Mouse (Mus musculus): ENCODE data around the gene Ifi27. TPM values are rescaled to one million over a fixed set of nuclear protein-coding genes. Genes with fewer than 3 reads are reported as not detected.

Ifi27 gene
- polyA plus RNA-seq (2012; rRNA removed) = 339 and 380 TPM in 2 replicates

DNA sequence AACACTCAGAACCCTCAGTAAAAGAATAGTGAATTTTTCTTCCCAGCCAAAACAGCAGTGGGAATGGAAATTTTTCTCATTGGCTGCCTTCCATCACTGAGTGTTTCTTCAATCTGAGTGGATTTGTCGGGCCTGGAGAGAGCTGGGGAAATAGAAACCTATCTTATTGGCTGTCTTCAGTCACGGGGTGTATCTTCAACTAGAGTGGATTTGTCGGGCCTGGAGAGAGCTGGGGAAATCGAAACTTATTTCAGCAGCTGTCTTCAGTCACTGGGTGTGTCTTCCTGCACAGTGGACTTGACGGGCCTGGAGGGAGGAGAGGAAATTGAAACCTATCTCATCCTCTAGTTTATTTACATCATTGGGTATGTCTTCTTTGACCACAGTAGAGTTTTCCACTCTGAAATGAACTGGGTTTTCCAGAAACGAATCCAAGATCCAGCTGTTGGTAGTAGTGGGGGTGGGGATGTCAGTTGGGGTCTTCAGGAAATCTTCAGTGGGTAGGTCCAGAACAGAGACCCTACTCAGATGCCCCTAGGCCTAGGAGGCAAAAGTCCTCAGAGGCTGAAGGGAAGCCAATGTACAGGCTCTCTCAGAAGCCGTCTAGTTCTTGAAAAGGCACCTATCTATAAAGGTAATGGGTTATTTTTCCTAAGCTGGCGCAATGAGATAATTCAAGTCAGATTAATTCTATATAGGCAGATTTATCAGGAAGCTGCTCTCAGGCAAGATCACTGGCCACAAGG lies at the start of gene Ifi27:
Ifi27 (plus strand) TSS at position 226 of the 746 bp plus-strand sequence.
- WGBS = 23% methylated on average over 8 of the region's 8 CpGs
- DNase-seq = peak; percentile 65
- H3K4me1 ChIP-seq (ENCODE audit: control insufficient read depth, insufficient read depth, low read length) = peaks cover 12% of the 10 kb centered on the region
- peak within 1 kb of the TSS; percentile 75 for H3K4me3 ChIP-seq (replicated peaks; ENCODE audit: extremely low read depth, low read depth, low read length)
- TF ChIP-seq CTCF (IDR thresholded peaks at IDR 0.05; ENCODE audit: insufficient read depth, low read length) (no peak), POLR2A (IDR thresholded peaks at IDR 0.05; ENCODE audit: borderline replicate concordance, extremely low read depth, low read depth, low read length) (peak; percentile 76; the same call in 1 of the 2 replicates)

DNA sequence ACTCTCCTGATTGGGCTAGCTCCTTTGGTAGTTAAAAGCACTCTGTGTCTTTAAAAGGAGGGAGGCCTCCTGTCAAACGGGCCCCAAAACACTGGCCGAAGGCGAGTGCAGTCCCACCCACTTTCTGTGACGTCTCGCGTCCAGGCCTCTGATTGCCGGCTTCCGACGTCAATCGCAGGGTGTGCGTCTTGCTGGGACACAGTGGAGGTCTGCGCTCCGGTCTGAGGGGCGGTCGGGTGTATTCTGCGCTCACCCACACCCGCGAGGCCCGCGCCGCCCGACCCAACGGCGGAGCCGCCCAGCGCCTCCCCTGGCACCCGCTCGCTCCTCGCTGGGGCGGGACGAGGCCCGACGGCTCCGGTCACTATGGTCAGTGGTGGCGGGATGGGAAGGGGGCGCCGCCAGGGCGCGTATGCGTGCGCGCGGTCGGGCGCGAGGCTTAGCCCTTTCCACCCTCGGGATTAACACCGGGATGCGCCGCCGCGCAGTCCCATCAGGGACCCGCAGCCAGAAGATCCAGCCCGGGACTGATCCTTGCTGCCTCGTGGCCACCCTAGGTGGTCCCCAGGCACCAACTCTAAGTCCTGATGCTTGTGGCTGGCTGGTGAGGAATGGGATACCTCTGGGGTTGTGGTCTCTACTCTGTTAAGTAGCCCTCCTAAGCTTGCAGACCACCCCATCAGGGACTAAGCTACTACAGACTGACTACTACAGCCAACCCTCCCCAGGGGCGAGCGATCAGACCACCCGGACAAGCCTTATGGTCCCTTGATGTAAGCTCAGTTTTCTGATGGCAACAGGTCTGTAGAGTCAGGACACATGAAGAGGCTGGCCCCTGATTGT lies 45.3 kb upstream of the Ifi27 start, which contains the start of gene Otub2:
Otub2 (plus strand) TSS at position 178 of the 843 bp plus-strand sequence.
- TF ChIP-seq CTCF (IDR thresholded peaks at IDR 0.05; ENCODE audit: insufficient read depth, low read length) (no peak), POLR2A (IDR thresholded peaks at IDR 0.05; ENCODE audit: borderline replicate concordance, extremely low read depth, low read depth, low read length) (peak; percentile 57; the same call in 1 of the 2 replicates)
- 1% methylated on average over 58 of the region's 58 CpGs for WGBS
- no peaks in the 10 kb centered on the region; the same call in none of the 2 replicates for H3K4me1 ChIP-seq (ENCODE audit: control insufficient read depth, insufficient read depth, low read length)

DNA sequence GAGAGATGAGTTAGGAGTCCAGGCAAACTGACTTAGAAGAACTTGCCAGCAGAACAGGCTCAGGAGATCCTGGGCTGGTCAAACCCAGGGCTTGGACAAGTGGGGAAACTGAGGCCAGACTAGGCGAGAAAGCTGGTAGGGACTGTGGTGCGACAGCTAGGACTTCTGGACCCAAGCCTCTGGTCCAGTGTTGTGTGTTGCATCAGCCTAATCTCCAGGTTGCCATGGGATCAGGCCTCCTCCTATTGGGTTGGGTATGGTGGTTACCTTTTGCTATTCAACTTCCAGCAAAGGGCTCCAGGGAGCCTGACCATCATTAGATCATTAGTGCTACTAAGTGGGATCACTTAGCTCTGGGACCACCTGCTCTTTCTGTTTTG lies 44.7 kb upstream of the Ifi27 start:
- 62% methylated on average over 2 of the region's 2 CpGs for WGBS
- peak overlapping the region; percentile 70 for H3K4me3 ChIP-seq (replicated peaks; ENCODE audit: extremely low read depth, low read depth, low read length)
- TF ChIP-seq CTCF (IDR thresholded peaks at IDR 0.05; ENCODE audit: insufficient read depth, low read length) (no peak), POLR2A (IDR thresholded peaks at IDR 0.05; ENCODE audit: borderline replicate concordance, extremely low read depth, low read depth, low read length) (peak; percentile 19; the same call in 1 of the 2 replicates)
- no peaks in the 10 kb centered on the region; the same call in none of the 2 replicates for H3K4me1 ChIP-seq (ENCODE audit: control insufficient read depth, insufficient read depth, low read length)
- no peak for DNase-seq

More for the DNA sequence above, 45.3 kb upstream of the Ifi27 start, which contains the start of gene Otub2:
- H3K4me3 ChIP-seq (replicated peaks; ENCODE audit: extremely low read depth, low read depth, low read length) = peak within 1 kb of the TSS; percentile 70
- DNase-seq = peak; percentile 97

DNA sequence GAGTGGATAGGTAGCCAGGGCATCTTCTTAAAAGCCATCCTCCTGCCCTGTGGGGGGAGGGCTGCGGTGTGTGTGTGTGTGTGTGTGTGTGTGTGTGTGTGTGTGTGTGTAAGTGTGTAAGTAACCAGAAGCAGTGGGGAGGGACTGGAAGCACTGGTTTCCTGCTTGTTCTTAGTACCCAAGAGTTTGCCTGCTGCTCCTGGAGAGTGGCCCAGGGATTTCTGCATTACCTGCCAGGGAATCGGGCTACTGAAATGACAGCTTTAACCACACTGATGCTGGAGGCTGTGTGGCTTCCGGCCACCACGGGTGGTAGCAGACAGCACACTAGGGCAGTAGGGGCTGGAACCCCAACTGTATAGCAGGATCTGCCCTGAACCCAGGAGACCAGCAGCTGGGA lies 44.0 kb upstream of the Ifi27 start:
- H3K4me1 ChIP-seq (ENCODE audit: control insufficient read depth, insufficient read depth, low read length) = no peaks in the 10 kb centered on the region; the same call in none of the 2 replicates
- no peak overlapping the region for H3K4me3 ChIP-seq (replicated peaks; ENCODE audit: extremely low read depth, low read depth, low read length)
- TF ChIP-seq CTCF (IDR thresholded peaks at IDR 0.05; ENCODE audit: insufficient read depth, low read length) (no peak), POLR2A (IDR thresholded peaks at IDR 0.05; ENCODE audit: borderline replicate concordance, extremely low read depth, low read depth, low read length) (no peak)
- no peak for DNase-seq
- 63% methylated on average over 4 of the region's 4 CpGs for WGBS

DNA sequence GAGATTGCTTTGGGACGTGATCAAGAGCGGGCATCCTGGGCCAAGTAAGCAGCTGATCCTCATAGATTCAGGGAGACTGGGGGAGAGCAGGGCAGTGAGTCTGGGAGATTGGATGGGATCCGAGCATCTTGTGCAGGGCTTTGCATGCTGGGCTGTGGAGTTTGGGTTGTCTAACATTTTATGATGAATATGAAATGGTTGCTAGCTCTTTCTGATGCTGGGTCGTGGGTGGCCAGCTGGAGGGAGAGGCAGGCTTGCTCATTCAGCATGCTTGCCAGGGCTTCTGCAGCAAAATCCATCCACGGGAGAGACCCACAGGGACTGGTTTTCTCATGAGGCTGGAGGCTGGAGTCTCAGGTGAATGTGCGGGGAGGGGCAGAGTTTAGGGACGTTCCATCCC lies 42.9 kb upstream of the Ifi27 start:
- TF ChIP-seq CTCF (IDR thresholded peaks at IDR 0.05; ENCODE audit: insufficient read depth, low read length) (no peak), POLR2A (IDR thresholded peaks at IDR 0.05; ENCODE audit: borderline replicate concordance, extremely low read depth, low read depth, low read length) (no peak)
- Histone ChIP-seq H3K4me3 (replicated peaks; ENCODE audit: extremely low read depth, low read depth, low read length) (no peak overlapping the region), H3K4me1 (ENCODE audit: control insufficient read depth, insufficient read depth, low read length) (no peaks in the 10 kb centered on the region; the same call in none of the 2 replicates)
- DNase-seq = no peak
- WGBS = 52% methylated on average over 7 of the region's 7 CpGs

DNA sequence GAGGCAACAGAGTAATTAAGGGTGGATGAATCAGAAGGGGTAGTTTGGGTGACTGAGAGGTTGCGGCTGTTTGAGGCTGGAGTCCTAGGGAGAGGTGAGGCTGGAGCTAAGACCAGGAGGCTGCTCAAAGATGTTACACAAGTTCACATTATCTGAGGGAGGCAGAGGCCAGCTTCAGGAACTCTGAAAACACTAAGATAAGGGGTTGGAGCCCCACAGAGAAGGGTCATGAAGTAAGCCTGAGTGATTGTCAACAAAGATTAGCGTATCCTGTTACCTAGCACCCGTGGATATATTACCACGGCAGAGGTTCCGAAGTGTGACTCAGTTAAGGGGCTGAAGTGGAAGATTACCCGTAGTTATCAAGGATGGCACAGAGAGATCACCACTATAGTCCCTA lies 40.5 kb upstream of the Ifi27 start:
- no peak for TF ChIP-seq POLR2A (IDR thresholded peaks at IDR 0.05; ENCODE audit: borderline replicate concordance, extremely low read depth, low read depth, low read length)
- no peak for TF ChIP-seq CTCF (IDR thresholded peaks at IDR 0.05; ENCODE audit: insufficient read depth, low read length)

DNA sequence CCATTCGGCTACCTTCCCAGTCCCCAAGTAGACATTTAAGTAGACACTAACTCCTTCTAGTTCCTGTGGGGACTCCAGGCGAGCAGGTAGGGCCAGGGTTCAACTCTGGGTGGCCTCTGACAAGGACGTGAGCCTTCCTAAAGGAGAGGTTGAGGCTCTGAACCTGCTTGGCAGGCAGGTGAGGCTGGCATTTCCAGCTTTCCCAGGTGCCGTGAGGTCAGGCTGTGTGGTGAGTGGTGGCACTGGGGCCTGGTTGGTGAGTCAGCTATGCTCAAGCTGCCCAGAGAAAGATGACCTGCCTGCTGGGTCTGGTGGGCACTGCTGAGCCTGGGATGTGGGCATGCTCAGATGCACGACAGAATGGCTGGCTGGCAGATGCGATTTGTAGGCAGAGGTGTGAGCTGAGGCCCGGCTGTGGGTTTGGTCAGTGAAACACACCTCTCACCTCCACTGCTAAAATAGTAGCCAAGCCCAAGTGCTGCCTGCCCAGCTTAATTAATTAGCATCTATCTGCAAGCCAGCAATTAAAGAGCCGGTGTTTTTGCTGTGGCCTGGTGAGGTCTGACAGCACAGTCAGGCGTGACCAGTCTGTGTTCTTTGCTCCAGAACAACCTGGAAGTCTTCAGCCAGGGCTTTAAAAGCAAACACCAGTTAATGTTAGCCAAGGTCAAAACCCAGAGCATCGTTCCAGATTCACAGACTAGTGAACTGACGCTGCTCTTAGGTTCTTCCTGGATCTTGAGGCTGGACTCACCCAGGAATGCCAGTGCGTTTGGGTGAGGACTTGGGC lies 38.3 kb upstream of the Ifi27 start:
- Histone ChIP-seq H3K4me1 (ENCODE audit: control insufficient read depth, insufficient read depth, low read length) (no peaks in the 10 kb centered on the region), H3K4me3 (replicated peaks; ENCODE audit: extremely low read depth, low read depth, low read length) (no peak overlapping the region)
- no peak for TF ChIP-seq CTCF (IDR thresholded peaks at IDR 0.05; ENCODE audit: insufficient read depth, low read length)
- TF ChIP-seq POLR2A (IDR thresholded peaks at IDR 0.05; ENCODE audit: borderline replicate concordance, extremely low read depth, low read depth, low read length) = no peak
- no peak for DNase-seq
- 58% methylated on average over 12 of the region's 12 CpGs for WGBS

More for the DNA sequence above, 40.5 kb upstream of the Ifi27 start:
- no peak for DNase-seq
- no peaks in the 10 kb centered on the region; the same call in none of the 2 replicates for H3K4me1 ChIP-seq (ENCODE audit: control insufficient read depth, insufficient read depth, low read length)
- H3K4me3 ChIP-seq (replicated peaks; ENCODE audit: extremely low read depth, low read depth, low read length) = no peak overlapping the region
- 46% methylated on average over 6 of the region's 6 CpGs for WGBS

DNA sequence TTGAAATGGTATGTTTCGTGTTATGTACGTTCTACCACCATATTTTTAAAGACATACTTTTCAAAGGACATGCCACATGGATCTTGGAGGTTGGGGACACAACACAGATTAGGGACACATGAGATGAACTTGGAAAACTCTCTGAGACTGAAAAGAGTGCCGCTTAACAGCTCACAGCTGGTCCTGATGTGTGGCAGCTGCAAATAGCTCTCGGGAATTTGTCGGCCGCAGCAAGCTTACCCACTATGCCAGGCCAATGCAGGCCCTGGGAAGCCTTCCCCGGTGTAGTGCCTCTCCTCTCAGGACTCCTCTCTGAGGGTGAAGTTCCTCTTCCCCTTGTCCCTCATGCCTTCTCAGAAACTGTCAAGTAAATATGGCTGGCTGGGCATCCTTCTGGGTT lies 37.3 kb upstream of the Ifi27 start:
- no peak for DNase-seq
- 65% methylated on average over 7 of the region's 7 CpGs for whole genome bisulfite sequencing
- TF ChIP-seq POLR2A (IDR thresholded peaks at IDR 0.05; ENCODE audit: borderline replicate concordance, extremely low read depth, low read depth, low read length) = no peak
- no peak for TF ChIP-seq CTCF (IDR thresholded peaks at IDR 0.05; ENCODE audit: insufficient read depth, low read length)
- no peak overlapping the region for H3K4me3 ChIP-seq (replicated peaks; ENCODE audit: extremely low read depth, low read depth, low read length)
- H3K4me1 ChIP-seq (ENCODE audit: control insufficient read depth, insufficient read depth, low read length) = no peaks in the 10 kb centered on the region

DNA sequence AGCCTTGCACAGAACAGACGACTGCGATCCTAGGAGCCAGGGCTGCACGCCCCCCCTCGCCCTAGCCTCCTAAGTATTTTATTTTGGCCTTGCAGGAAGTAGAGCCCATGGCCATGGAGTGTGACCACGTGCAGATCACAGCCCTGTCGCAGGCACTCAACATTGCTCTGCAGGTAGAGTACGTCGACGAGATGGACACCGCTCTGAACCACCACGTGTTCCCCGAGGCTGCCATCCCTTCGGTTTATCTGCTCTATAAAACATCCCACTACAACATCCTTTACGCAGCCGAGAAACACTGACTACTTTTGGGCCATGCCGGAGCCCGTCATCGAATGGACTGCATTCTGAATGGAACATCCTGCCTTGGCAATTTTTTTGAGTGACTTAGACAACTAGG lies 29.9 kb upstream of the Ifi27 start:
- TF ChIP-seq CTCF (IDR thresholded peaks at IDR 0.05; ENCODE audit: insufficient read depth, low read length) = no peak
- 86% methylated on average over 18 of the region's 18 CpGs for whole genome bisulfite sequencing
- DNase-seq = no peak
- Histone ChIP-seq H3K4me3 (replicated peaks; ENCODE audit: extremely low read depth, low read depth, low read length) (no peak overlapping the region), H3K4me1 (ENCODE audit: control insufficient read depth, insufficient read depth, low read length) (no peaks in the 10 kb centered on the region)

All from lung, adult 2 months (tissue).